Comparison of ENCODE assay signal across 9 mouse cellular contexts in genomic region chr4:44247051-44247939, GRCm38 (mm10). TPM values are rescaled to one million over a fixed set of nuclear protein-coding genes. Genes with fewer than 3 reads are reported as not detected.
DNase-seq lines count a peak whose midpoint lies in the region; ATAC-seq and TF ChIP-seq lines count a peak whose summit lies in the region.
"Had no signal": no experiment of that assay in that cellular context is flagged by ENCODE, and none has a peak within 500 bp of the region (broad histone marks: within the 10 kb centered on the region; RNA-seq: fewer than 3 reads in every experiment).

No protein-coding gene starts in this region.

- no peaks in the 10 kb centered on the region for H3K36me3 ChIP-seq in kidney, postnatal 0 days (ENCODE audit: insufficient read depth, low read length)
- H3K36me3 ChIP-seq in hindbrain, embryonic 14.5 days (replicated peaks; ENCODE audit: control insufficient read depth, insufficient read depth): no peaks in the 10 kb centered on the region
- no peaks in the 10 kb centered on the region for H3K36me3 ChIP-seq in midbrain, embryonic 16.5 days (ENCODE audit: control insufficient read depth, insufficient read depth, low read length)

- 0 out of 2 replicates have a peak, but pooled peaks cover 6% of the 10 kb centered on the region for H3K4me1 ChIP-seq in kidney, postnatal 0 days (replicated peaks; ENCODE audit: insufficient read depth, low read length)
- H3K4me1 ChIP-seq in hindbrain, embryonic 14.5 days (replicated peaks; ENCODE audit: control insufficient read depth, insufficient read depth, low read length): peaks cover 10% of the 10 kb centered on the region; the same call in 1 of the 2 replicates
- peaks cover 23% of the 10 kb centered on the region for H3K4me1 ChIP-seq in midbrain, embryonic 16.5 days (ENCODE audit: control insufficient read depth, insufficient read depth, low read length)

- TF ChIP-seq CTCF in kidney, postnatal 0 days (IDR thresholded peaks at IDR 0.05; ENCODE audit: low read depth): no peak

- H3K27me3 ChIP-seq in kidney, postnatal 0 days (ENCODE audit: insufficient read depth, low read length): no peaks in the 10 kb centered on the region
- H3K27me3 ChIP-seq in hindbrain, embryonic 14.5 days (ENCODE audit: control insufficient read depth, insufficient read depth, low read length): no peaks in the 10 kb centered on the region
- H3K27me3 ChIP-seq in midbrain, embryonic 16.5 days (ENCODE audit: control insufficient read depth, insufficient read depth, low read depth, low read length): no peaks in the 10 kb centered on the region
- H3K27me3 ChIP-seq: Patski had no signal

- DNase-seq in kidney, postnatal 0 days (ENCODE audit: low spot score): no peak
- DNase-seq in kidney, adult 8-10 months: no peak
- DNase-seq in embryo, embryonic 11.5 days (ENCODE audit: low read depth, low spot score): peak; percentile 57
- DNase-seq in hindbrain, embryonic 14.5 days (ENCODE audit: low spot score): peak; percentile 83
- DNase-seq in thymus, postnatal 14 days: no peak
- no peak for DNase-seq in MN1 (ENCODE audit: low spot score)
- DNase-seq in layer of hippocampus, postnatal 25 days (ENCODE audit: extremely low spot score in 1 of 2, low spot score in 1 of 2): no peak

- no peak overlapping the region for H3K9ac ChIP-seq in kidney, postnatal 0 days (ENCODE audit: low read depth, low read length)
- H3K9ac ChIP-seq in hindbrain, embryonic 14.5 days: 0 out of 2 replicates have a peak overlapping the region, but pooled peaks have one; percentile 0
- H3K9ac ChIP-seq in midbrain, embryonic 16.5 days (ENCODE audit: low read depth, low read length): no peak overlapping the region

- 0 out of 2 replicates have a peak, but pooled peaks have one; percentile 57 for ATAC-seq in kidney, postnatal 0 days (replicated peaks; ENCODE audit: low FRiP score, low read depth)
- ATAC-seq in hindbrain, embryonic 14.5 days (ENCODE audit: low FRiP score): peak; percentile 93
- ATAC-seq in midbrain, embryonic 16.5 days: peak; percentile 78
- ATAC-seq: Patski had no signal

- H3K27ac ChIP-seq in kidney, postnatal 0 days: no peak overlapping the region
- peak overlapping the region; percentile 77 for H3K27ac ChIP-seq in hindbrain, embryonic 14.5 days
- H3K27ac ChIP-seq in midbrain, embryonic 16.5 days (ENCODE audit: low read length): peak overlapping the region; percentile 67

- WGBS in kidney, postnatal 0 days: 5% methylated on average over 18 of the region's 18 CpGs
- WGBS in hindbrain, embryonic 14.5 days: under 1% methylated on average over 18 of the region's 18 CpGs
- WGBS in midbrain, embryonic 16.5 days: 4% methylated on average over 18 of the region's 18 CpGs

- peak overlapping the region; percentile 19; the same call in 1 of the 2 replicates for H3K4me2 ChIP-seq in kidney, postnatal 0 days (ENCODE audit: low read length)
- H3K4me2 ChIP-seq in hindbrain, embryonic 14.5 days (replicated peaks): peak overlapping the region; percentile 37
- peak overlapping the region; percentile 44 for H3K4me2 ChIP-seq in midbrain, embryonic 16.5 days (ENCODE audit: low read length)

- no peaks in the 10 kb centered on the region for H3K9me3 ChIP-seq in kidney, postnatal 0 days (replicated peaks; ENCODE audit: low read length)
- H3K9me3 ChIP-seq in hindbrain, embryonic 14.5 days (ENCODE audit: control insufficient read depth, low read length): no peaks in the 10 kb centered on the region
- no peaks in the 10 kb centered on the region for H3K9me3 ChIP-seq in midbrain, embryonic 16.5 days (replicated peaks; ENCODE audit: control insufficient read depth, low read length, poor library complexity, severe bottlenecking)

- H3K4me3 ChIP-seq in kidney, postnatal 0 days (replicated peaks; ENCODE audit: low read depth, low read length): no peak overlapping the region
- no peak overlapping the region for H3K4me3 ChIP-seq in hindbrain, embryonic 14.5 days (replicated peaks; ENCODE audit: low read length)
- no peak overlapping the region for H3K4me3 ChIP-seq in midbrain, embryonic 16.5 days (ENCODE audit: low read depth, low read length)

RNA-seq across cellular contexts. Expression of gene Rnf38, which starts 13.7 kb away (rescaled TPM):
- 13.6 and 14.0 TPM in 2 replicates for polyA plus RNA-seq in kidney, postnatal 0 days (2015; fragmentation: Nextera tagmentation; extraction: Ambion mirVana)
- 46.6 and 48.2 TPM in 2 replicates for polyA plus RNA-seq in hindbrain, embryonic 14.5 days (2014; fragmentation: Nextera tagmentation; extraction: Ambion mirVana)
- 30.3 and 38.5 TPM in 2 replicates for polyA plus RNA-seq in midbrain, embryonic 16.5 days (2015; fragmentation: Nextera tagmentation; extraction: Ambion mirVana)
- 10 to 100 TPM; 43.5 to 61.7 TPM for total RNA-seq in layer of hippocampus, postnatal 25 days (2021)

RNA-seq across cellular contexts. Expression of gene Melk, which starts 53.4 kb away (rescaled TPM):
- polyA plus RNA-seq in kidney, postnatal 0 days (2015; fragmentation: Nextera tagmentation; extraction: Ambion mirVana): 16.5 and 21.2 TPM in 2 replicates
- 5.7 and 7.7 TPM in 2 replicates for polyA plus RNA-seq in hindbrain, embryonic 14.5 days (2014; fragmentation: Nextera tagmentation; extraction: Ambion mirVana)
- 4.0 and 5.7 TPM in 2 replicates for polyA plus RNA-seq in midbrain, embryonic 16.5 days (2015; fragmentation: Nextera tagmentation; extraction: Ambion mirVana)
- total RNA-seq in layer of hippocampus, postnatal 25 days (2021): under 1 TPM; 0.23 to 0.64 TPM

Comparison
In these comparisons a context has a peak if more than half of its experiments do, and no peak if none do; other contexts are left out.
1. DNase-seq: peak in embryo, embryonic 11.5 days (single experiment) and hindbrain, embryonic 14.5 days (single experiment); none in kidney, postnatal 0 days (single experiment), kidney, adult 8-10 months (0 of 2), thymus, postnatal 14 days (single experiment), MN1 (single experiment) and layer of hippocampus, postnatal 25 days (0 of 2).
2. Peak in every context shown above with its lines, with median percentiles within 50 percentile points of each other: ATAC-seq and H3K4me2 ChIP-seq.